Mouse (Mus musculus): ENCODE data around the gene Sae1. TPM values are rescaled to one million over a fixed set of nuclear protein-coding genes. Genes with fewer than 3 reads are reported as not detected.

The Sae1 gene
- polyA plus RNA-seq, 1 experiment from 2014 or later = 321 TPM

DNA sequence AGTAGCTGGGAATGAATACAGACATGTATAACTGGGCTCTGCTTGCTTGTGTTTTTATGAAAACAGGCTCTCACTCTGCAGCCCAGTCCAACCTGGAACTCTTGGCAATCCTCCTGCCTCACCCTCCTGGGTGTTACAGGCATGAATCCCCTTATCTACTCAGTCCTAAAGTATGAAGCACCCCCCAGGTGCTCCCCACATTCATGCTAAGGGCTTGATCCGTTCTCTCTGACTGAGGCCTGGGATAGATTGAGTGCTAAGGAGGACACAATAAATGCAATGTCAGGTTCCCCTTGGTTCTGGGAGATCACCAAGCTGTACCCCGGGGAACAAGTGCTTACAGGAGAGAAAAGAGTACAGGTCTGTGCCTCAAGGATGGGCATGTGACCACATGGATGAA lies 90.0 kb downstream of the Sae1 start:
- no peaks in the 10 kb centered on the region for H3K27me3 ChIP-seq (replicated peaks)
- H3K4me3 ChIP-seq = no peak overlapping the region
- H3K27ac ChIP-seq = no peak overlapping the region
- peaks cover 36% of the 10 kb centered on the region for H3K4me1 ChIP-seq
- WGBS = 62% methylated on average over 2 of the region's 2 CpGs
- no peaks in the 10 kb centered on the region for H3K9me3 ChIP-seq
- no peak overlapping the region for H3K4me2 ChIP-seq (replicated peaks)
- H3K36me3 ChIP-seq = no peaks in the 10 kb centered on the region
- H3K9ac ChIP-seq = 0 out of 2 replicates have a peak overlapping the region, but pooled peaks have one; percentile 5
- ATAC-seq (ENCODE audit: low FRiP score, low read depth) = no peak

DNA sequence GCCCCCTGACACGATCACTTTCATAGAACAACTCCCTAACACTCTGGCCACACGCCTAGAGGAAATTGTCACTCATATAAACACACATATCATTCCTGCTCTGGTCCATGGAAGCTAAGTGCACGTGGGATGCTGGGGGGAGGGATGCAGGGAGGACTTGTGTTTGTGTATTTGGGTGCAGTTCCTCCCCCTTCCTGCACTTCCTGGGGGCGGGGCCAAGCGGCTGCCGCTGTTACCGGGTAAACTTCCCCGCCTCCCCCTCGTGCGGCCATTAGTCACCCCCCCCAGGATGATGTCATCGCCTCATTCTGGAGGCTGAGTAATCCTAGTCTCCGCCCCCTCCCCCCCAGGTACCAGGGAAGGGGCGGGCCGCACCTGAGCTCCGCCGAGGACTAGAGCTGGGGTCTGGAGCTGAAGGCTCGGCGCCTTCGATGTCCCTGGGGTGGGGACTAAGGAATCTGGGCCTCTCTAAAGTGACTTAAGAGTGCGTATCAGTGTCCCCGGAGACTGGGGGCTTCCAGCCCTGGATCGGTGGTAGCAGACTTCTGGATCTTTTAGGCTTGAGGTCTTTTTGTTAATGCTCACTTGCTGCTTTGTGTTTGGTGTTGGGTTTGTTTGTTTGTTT lies 90.7 kb downstream of the Sae1 start:
- no peaks in the 10 kb centered on the region for H3K9me3 ChIP-seq
- peak overlapping the region; percentile 22; the same call in 1 of the 2 replicates for H3K27ac ChIP-seq
- WGBS = 2% methylated on average over 22 of the region's 22 CpGs
- H3K36me3 ChIP-seq = no peaks in the 10 kb centered on the region
- H3K27me3 ChIP-seq (replicated peaks) = no peaks in the 10 kb centered on the region
- peaks cover 36% of the 10 kb centered on the region for H3K4me1 ChIP-seq
- H3K4me3 ChIP-seq = peak overlapping the region; percentile 34
- no peak for ATAC-seq (ENCODE audit: low FRiP score, low read depth)
- peak overlapping the region; percentile 10; the same call in 1 of the 2 replicates for H3K9ac ChIP-seq
- H3K4me2 ChIP-seq (replicated peaks) = peak overlapping the region; percentile 70

DNA sequence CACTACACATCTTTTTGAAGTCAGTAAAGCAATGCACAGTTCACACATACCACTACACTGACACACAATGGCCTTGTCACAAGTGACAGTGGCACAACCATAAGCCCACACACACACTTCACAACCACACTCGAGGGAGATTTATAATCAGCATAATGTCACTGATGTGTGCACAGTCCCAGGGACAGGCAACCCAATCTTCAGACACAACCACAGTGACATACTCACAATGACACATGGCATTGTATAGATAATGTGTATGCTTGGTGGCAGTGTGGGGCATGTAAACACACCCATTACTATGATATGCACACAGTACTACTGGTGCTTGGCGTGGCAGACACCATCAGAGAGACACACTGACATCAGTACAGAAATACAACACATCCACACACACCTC lies 91.5 kb downstream of the Sae1 start:
- no peak overlapping the region for H3K9ac ChIP-seq
- H3K27ac ChIP-seq = no peak overlapping the region
- no peak overlapping the region for H3K4me3 ChIP-seq
- H3K36me3 ChIP-seq = no peaks in the 10 kb centered on the region
- H3K4me2 ChIP-seq (replicated peaks) = peak overlapping the region; percentile 92
- no peaks in the 10 kb centered on the region for H3K9me3 ChIP-seq
- ATAC-seq (ENCODE audit: low FRiP score, low read depth) = no peak
- WGBS = 30% methylated on average over 2 of the region's 2 CpGs
- H3K27me3 ChIP-seq (replicated peaks) = no peaks in the 10 kb centered on the region
- H3K4me1 ChIP-seq = peaks cover 36% of the 10 kb centered on the region

DNA sequence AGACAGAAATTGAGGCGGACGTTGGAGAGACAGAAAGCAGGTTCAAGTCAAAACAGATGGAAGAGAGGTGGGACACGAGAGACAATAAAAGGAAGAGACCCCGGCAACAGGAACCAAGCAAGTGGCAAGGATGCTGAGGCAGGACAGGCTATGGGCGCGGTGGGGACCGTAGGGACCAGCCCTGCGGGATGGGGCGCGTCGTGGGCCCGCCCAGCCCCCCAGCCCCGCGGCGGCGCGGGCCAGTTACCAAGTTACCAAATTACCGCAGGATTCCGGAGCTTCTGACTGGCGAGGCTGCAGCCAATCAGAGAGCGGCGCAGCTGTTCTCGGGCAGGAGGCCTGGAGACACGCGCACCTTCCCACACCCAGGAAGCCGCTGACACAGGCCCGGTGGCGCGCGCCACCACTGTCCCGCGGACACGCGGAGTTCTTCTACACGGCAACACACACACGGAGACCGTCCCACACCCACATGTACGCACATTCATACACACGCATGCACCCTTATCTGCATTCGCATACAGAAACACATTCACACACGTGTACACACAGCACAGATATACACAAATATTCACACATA lies 92.2 kb downstream of the Sae1 start:
- no peaks in the 10 kb centered on the region for H3K27me3 ChIP-seq (replicated peaks)
- H3K4me2 ChIP-seq (replicated peaks) = peak overlapping the region; percentile 92
- H3K36me3 ChIP-seq = no peaks in the 10 kb centered on the region
- H3K4me1 ChIP-seq = peaks cover 36% of the 10 kb centered on the region
- no peaks in the 10 kb centered on the region for H3K9me3 ChIP-seq
- peak overlapping the region; percentile 54 for H3K9ac ChIP-seq
- peak overlapping the region; percentile 45 for H3K4me3 ChIP-seq
- peak overlapping the region; percentile 72; the same call in 1 of the 2 replicates for H3K27ac ChIP-seq
- ATAC-seq (ENCODE audit: low FRiP score, low read depth) = peak; percentile 51
- 2% methylated on average over 41 of the region's 41 CpGs for WGBS

DNA sequence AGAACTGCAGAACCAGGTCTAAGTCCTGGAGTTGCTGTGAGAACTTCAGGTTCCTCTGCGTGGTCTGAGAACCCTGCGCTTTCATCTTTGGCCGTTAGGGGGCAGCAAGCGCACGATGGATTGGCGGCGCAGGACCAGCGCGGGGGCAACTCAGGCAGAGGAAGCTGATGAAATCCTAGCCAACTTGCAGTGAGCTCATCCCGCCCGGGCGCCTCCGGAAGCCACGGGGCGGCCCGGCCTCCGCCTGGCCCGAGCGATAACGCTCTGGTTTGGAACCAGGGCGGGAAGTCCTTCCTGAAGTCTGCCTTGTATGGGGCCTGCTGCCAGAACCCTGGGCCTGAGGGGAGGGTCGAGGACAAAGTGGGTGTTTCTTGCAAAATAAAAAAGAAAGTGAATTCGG lies 92.8 kb downstream of the Sae1 start:
- Histone ChIP-seq H3K27me3 (replicated peaks) (no peaks in the 10 kb centered on the region), H3K9ac (peak overlapping the region; percentile 54), H3K27ac (peak overlapping the region; percentile 72; the same call in 1 of the 2 replicates), H3K4me2 (replicated peaks) (peak overlapping the region; percentile 92), H3K4me3 (peak overlapping the region; percentile 45), H3K4me1 (peaks cover 34% of the 10 kb centered on the region), H3K36me3 (no peaks in the 10 kb centered on the region), H3K9me3 (no peaks in the 10 kb centered on the region)
- under 1% methylated on average over 23 of the region's 23 CpGs for WGBS
- ATAC-seq (ENCODE audit: low FRiP score, low read depth) = peak; percentile 69

DNA sequence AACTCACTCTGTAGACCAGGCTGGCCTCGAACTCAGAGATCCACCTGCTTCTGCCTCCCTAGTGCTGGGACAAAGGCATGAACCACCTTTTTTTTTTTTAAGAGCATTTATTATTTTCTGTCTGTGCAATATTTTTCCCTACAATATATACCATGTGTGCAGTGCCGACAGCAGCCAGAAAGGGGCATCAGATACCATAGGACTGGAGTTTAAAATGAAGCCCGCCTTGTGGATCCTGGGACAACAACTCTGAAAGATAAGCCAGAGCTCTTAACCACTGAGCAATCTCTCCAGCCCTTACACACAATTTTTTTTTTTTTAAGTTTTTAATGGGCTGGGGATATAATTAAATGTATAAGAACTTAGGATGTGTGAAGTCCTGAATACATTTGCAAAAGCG lies 93.3 kb downstream of the Sae1 start:
- Histone ChIP-seq H3K4me1 (peaks cover 33% of the 10 kb centered on the region), H3K4me2 (replicated peaks) (peak overlapping the region; percentile 92), H3K27ac (no peak overlapping the region), H3K9me3 (no peaks in the 10 kb centered on the region), H3K4me3 (no peak overlapping the region), H3K27me3 (replicated peaks) (no peaks in the 10 kb centered on the region), H3K36me3 (no peaks in the 10 kb centered on the region), H3K9ac (peak overlapping the region; percentile 54; the same call in 1 of the 2 replicates)
- WGBS = 31% methylated on average over 4 of the region's 4 CpGs
- no peak for ATAC-seq (ENCODE audit: low FRiP score, low read depth)

DNA sequence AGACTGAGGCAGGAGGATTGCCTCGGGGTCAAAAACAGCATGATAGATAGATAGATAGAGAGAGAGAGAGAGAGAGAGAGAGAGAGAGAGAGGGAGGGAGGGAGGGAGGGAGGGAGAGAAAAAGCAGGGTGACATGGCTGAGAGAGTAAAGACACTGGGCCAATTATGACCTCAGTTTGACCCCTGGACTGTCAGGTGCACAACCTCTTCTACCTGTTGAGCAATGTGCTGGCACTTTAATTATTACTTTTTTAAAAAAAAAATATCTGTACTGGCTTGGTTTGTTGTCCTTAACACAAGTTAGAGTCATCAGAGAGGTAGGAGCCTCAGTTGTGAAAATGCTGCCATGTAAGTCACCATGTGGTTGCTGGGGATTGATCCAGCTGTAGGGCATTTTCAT lies 99.8 kb downstream of the Sae1 start:
- 76% methylated on average over 1 of the region's 1 CpGs for WGBS
- ATAC-seq (ENCODE audit: low FRiP score, low read depth) = no peak
- Histone ChIP-seq H3K9ac (no peak overlapping the region), H3K4me2 (replicated peaks) (no peak overlapping the region), H3K9me3 (no peaks in the 10 kb centered on the region), H3K27me3 (replicated peaks) (no peaks in the 10 kb centered on the region), H3K4me3 (no peak overlapping the region), H3K36me3 (peaks cover 15% of the 10 kb centered on the region), H3K4me1 (peaks cover 9% of the 10 kb centered on the region), H3K27ac (no peak overlapping the region)

DNA sequence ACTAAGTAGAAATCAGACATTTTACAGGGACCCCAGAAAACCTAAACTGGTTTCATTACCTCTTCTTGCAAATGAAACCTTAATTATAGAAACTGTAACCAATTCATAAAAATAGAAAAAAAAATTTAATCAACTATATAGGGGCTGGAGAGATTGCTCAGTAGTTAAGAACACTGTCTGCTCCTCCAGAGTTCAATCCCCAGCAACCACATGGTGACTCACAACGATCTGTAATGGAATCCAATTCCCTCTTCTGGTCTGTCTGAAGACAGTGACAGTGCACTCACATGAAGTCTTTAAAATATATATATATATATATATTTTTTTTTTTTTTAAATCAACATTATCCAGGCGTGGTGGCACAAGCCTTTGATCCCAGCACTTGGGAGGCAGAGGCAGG lies 100.6 kb downstream of the Sae1 start:
- ATAC-seq (ENCODE audit: low FRiP score, low read depth) = no peak
- no peaks in the 10 kb centered on the region for H3K27me3 ChIP-seq (replicated peaks)
- H3K4me3 ChIP-seq = peak overlapping the region; percentile 74; the same call in 1 of the 2 replicates
- peak overlapping the region; percentile 69 for H3K9ac ChIP-seq
- 84% methylated on average over 2 of the region's 2 CpGs for WGBS
- H3K9me3 ChIP-seq = no peaks in the 10 kb centered on the region
- H3K36me3 ChIP-seq = peaks cover 22% of the 10 kb centered on the region
- H3K27ac ChIP-seq = no peak overlapping the region
- peaks cover 9% of the 10 kb centered on the region for H3K4me1 ChIP-seq
- H3K4me2 ChIP-seq (replicated peaks) = peak overlapping the region; percentile 60

DNA sequence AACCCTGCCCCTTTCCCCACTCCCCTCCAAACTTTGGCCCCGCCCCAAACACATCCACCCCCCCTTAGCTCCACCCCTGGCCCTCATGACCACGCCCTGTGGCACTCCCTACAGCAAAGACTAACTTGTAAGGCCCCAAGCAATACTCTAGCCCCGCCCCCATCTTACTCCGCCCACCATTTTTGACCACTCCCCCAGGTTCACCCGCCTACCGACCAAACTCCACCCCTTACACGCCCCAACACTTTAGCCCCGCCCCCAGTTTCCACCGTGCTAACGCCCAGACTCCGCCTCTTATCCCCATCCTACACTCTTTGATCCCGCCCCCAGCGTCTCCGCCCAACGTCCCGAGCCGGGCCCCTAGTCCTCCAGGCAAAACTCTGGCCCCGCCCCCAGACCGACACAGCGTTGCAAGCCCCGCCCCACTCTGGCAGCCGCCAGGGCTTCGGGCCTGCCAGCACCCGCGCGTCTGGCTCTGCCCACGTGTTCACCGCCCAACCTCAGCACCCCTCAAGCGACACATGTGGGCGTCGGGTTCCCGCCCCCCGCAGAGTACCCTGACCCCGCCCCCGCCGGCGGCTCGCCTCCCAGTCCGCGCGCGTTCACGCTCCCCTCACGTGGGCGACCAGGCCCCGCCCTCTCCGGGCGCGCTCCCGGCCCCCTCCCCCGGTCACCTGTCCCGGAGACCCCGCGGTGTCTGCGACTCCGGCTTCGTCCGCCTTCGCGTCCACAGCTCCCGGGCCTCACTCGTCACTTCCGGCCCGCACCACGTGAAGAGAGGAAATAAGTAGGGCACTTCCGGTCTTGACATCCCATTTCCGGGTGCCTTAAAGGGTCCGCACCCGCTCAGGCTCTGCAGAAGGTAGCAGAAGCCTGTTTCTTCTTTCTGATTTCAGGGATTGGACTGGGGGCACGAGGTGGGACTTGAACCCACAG lies 101.3 kb downstream of the Sae1 start, which contains the start of gene Ccdc9:
TSS of gene Ccdc9 (minus strand) at position 770 of the 936 bp plus-strand sequence.
- Histone ChIP-seq H3K36me3 (peaks cover 30% of the 10 kb centered on the region), H3K4me1 (peaks cover 9% of the 10 kb centered on the region), H3K27ac (peak within 1 kb of the TSS; percentile 86), H3K9me3 (no peaks in the 10 kb centered on the region), H3K4me3 (peak within 1 kb of the TSS; percentile 74), H3K4me2 (replicated peaks) (peak within 1 kb of the TSS; percentile 60), H3K9ac (peak within 1 kb of the TSS; percentile 69), H3K27me3 (replicated peaks) (no peaks in the 10 kb centered on the region)
- ATAC-seq (ENCODE audit: low FRiP score, low read depth) = peak; percentile 96
- WGBS = 2% methylated on average over 70 of the region's 70 CpGs

DNA sequence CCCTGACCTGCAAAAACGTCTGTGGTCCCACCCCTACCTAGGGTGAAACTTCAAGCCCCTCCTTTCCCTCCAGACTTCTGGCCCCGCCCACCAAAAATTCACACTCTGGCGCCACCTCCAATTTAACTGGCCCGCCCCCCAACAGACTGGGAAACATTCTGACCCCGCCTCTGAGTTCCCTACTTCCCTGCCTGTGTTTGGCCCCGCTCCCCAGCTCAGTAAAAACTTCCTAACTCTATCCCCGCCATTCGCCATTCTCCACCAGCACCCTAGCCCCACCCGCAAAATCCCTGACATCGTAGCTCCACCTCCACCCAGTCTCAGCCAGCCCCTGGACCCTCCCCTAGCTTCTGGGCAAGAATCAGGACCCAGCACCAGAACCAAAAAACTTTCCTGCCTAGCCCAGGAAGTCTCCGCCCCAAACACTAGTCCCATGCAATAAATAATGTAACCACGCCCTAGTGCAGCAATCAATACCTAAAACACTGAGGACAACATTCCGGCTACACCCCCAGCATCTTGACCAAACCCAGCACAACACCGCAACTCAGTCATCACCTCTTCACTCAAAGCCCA lies 102.1 kb downstream of the Sae1 start:
- no peaks in the 10 kb centered on the region for H3K9me3 ChIP-seq
- peaks cover 9% of the 10 kb centered on the region for H3K4me1 ChIP-seq
- H3K4me3 ChIP-seq = peak overlapping the region; percentile 74
- no peak overlapping the region for H3K27ac ChIP-seq
- WGBS = 4% methylated on average over 14 of the region's 14 CpGs
- H3K27me3 ChIP-seq (replicated peaks) = no peaks in the 10 kb centered on the region
- H3K9ac ChIP-seq = no peak overlapping the region
- peak overlapping the region; percentile 60 for H3K4me2 ChIP-seq (replicated peaks)
- ATAC-seq (ENCODE audit: low FRiP score, low read depth) = peak; percentile 49
- H3K36me3 ChIP-seq = peaks cover 37% of the 10 kb centered on the region

DNA sequence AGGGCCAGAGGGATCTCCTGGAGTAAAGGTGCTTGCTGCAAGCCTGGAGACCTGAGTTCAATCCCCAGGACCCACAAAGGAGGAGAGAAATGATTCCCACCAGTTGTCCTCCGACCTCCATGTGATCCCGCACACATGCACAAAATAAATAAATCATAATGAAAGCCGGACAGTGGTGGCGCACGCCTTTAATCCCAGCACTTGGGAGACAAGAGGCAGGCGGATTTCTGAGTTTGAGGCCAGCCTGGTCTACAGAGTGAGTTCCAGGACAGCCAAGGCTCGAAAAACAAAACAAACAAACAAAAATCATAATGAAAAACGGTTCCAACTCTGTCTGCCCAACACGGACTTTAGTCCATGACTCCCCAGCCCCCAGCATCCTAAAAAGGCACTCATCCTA lies 102.7 kb downstream of the Sae1 start:
- peaks cover 9% of the 10 kb centered on the region for H3K4me1 ChIP-seq
- H3K9ac ChIP-seq = no peak overlapping the region
- H3K36me3 ChIP-seq = peaks cover 43% of the 10 kb centered on the region
- 77% methylated on average over 9 of the region's 9 CpGs for WGBS
- ATAC-seq (ENCODE audit: low FRiP score, low read depth) = no peak
- H3K27me3 ChIP-seq (replicated peaks) = no peaks in the 10 kb centered on the region
- H3K4me3 ChIP-seq = 0 out of 2 replicates have a peak overlapping the region, but pooled peaks have one; percentile 74
- H3K27ac ChIP-seq = no peak overlapping the region
- H3K4me2 ChIP-seq (replicated peaks) = peak overlapping the region; percentile 60
- H3K9me3 ChIP-seq = no peaks in the 10 kb centered on the region

DNA sequence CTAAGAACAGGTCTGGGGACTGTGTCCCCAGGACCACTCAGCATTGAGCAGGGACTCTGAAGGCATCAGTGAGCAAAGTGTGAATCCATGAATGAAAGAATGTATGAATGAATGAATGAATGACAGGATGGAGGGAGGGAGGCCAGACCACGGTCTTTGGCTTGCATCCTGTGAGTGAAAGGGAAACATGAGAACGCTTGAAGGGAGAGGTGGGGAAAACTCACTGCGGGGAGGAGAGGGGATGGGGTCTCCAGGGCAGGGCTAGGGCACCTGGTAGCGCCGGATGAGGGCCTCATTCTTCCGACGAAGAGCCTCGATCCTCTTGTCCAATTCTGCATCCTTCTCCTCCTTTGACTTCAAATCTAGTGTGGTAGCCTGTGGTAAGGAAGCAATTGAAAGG lies 103.6 kb downstream of the Sae1 start:
- no peak for ATAC-seq (ENCODE audit: low FRiP score, low read depth)
- Histone ChIP-seq H3K9ac (no peak overlapping the region), H3K27ac (no peak overlapping the region), H3K4me3 (no peak overlapping the region), H3K4me2 (replicated peaks) (no peak overlapping the region), H3K4me1 (peaks cover 9% of the 10 kb centered on the region), H3K27me3 (replicated peaks) (no peaks in the 10 kb centered on the region), H3K9me3 (no peaks in the 10 kb centered on the region), H3K36me3 (peaks cover 50% of the 10 kb centered on the region)
- WGBS = 93% methylated on average over 8 of the region's 8 CpGs

All from neural tube, embryonic 12.5 days (tissue).